Mouse (Mus musculus): ENCODE results near the gene Cops6.

Gene Cops6

DNA sequence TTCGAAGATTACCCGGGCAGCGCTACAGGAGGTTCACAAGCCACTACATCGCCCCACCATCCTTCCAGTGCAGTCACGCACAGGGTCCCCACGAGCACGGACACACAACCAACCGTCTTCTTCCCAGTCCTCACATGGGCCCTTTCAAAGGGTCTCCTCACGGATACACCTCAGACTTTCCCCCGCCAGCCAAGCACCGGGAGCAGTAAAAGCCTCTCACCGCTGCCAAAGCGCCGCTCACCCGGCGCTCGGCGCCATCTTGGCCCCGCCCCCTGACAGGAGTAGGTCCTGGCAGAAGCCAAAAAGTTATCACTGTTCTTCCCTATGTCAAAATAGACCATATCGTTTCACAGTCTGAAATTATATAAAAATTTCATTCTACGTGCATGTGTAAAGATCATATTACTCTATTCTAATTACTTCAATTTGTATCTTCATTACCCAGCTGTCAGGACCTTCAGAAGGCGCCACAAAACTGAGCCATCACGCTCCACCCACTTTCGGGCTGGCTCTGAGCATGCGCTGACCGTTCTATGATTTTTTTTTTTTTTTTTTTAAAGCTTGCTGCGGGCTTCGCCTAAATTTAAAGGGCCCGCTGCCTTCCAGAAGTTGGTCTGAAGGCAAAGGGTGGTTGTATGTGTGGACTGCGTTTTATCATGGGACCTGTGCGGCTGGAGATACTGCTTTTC, 26.2 kb downstream of the Cops6 start, which contains the start of the genes Taf6 and Cnpy4:
Gene Taf6, minus strand, starts transcription at position 502 of the 689 bp plus-strand sequence.
Gene Cnpy4, plus strand, starts transcription at position 536 of the 689 bp plus-strand sequence.
- peak; percentile 78 to 86 for DNase-seq (ENCODE audit: low read depth in 2 of 2, low spot score in 2 of 2)

DNA sequence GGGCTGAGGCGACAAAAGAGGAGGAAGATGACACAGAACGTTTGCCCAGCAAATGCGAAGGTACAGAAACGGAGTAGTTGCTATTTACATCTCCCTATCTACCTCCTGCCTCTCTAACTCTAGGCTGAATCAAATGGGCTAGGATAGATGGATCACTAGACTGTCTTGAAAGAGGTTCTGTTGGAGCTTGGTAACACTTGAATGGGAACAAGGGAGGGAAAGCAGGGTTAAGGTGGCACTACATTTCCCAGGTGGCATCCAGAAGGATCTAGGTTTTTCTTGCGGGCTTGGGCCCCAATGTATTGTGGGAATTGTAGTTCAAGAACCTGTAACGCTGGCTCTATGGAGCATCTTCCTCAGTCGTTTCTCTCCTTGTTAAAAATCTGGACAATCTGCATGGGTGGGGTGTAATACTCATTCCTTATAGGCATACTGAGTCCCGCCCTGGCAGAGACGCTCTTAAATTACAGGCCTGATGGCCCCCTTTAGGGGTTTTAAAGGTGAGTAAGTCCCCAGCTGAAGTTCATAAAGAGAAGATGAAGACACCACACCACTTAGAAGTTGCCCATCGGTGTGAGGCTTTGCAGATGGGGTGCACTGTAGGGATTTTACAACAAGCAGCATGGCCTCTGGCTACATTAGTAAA, 26.9 kb downstream of the Cops6 start:
- DNase-seq (ENCODE audit: low read depth in 2 of 2, low spot score in 2 of 2) = peak; percentile 54 to 67

DNA sequence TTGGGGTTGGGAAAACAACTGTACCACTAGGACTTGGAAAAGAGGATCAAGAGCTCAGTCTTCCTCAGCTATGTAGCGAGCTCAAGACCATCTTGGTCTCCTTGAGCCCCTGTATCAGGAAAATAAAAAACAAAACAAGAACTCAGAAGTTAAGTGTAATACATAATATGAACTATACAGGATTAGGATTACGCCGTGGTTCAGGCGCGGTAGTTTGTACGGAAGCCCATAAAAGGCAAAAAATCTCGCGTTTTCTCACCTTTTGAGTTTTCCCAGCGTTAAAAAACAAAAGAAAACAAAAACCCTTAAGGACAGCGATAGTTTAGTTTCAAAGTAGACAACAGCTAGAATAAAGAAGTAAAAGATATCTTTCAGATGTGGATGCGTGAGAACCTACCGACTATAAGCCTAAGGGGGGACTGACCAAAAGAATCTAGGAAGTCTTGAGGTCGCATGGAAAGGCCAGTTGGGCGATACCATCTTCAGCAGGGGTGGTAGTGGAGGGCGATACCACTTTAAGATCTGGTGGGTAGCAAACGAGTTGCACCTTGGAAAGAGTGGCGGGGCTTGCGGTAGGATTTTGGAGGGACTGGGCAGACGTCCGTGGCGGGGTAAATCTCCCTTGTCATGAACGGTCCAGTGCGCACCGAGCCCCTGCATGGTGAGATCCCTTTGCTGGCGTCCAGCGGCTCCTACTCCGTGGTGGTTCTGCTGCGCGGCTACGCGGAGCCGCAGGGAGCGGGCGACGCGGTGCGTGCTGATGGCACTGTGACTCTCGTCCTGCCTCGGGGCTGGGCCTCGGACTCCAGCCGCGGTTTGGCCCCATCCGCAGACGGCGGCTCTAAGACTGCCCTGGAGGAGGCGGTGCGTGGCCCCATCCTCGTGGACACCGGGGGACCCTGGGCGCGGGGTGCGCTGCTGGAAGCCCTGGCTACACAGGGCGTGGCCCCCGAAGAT, 33.2 kb downstream of the Cops6 start, which contains the start of gene Mblac1:
Gene Mblac1, plus strand, starts transcription at position 544 of the 957 bp plus-strand sequence.
- peak; percentile 52 to 69 for DNase-seq (ENCODE audit: low read depth in 2 of 2, low spot score in 2 of 2)

DNA sequence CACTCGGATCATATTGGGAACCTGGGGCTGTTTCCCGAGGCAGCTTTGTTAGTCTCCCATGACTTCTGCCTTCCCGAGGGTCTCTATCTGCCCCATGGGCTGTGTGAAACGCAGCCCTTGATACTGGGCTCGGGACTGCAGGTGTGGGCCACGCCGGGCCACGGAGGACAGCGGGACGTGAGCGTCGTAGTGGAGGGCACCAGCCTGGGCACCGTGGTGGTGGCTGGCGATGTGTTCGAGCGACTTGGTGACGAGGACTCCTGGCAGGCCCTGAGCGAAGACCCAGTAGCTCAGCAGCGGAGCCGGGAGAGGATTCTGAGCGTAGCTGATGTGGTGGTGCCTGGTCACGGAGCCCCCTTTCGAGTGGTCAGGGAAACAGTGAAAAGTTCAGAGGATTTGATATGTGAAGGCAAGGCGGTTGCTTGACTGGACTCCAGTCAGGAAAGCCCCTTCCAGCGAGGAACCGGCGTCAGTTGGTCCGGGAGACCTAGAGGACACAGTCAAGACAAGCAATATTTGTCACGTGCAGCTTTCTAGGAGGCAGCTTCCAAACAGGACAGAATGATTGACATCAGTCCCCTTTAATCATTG, 34.0 kb downstream of the Cops6 start:
- DNase-seq (ENCODE audit: low read depth in 2 of 2, low spot score in 2 of 2) = peak in 1 of 2 experiments; percentile 6

DNA sequence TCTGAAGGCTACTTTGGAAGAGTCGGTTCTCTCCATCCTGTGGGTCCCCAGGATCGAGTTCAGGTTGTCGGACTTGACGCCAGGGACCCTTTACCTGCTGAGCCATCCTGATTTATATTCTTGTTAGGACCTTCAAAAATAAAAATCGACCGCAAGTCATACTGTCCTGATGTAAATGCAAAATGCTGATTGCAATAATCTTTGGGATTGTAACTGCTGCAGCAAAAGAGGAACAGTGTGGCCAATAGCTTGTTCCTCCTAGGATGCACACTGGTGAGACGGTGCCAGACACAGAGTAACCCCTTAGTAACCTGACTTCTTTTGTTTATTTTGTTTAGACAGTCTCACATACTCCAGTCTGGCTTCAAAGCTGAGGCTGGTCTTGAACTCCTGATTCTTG, 34.6 kb downstream of the Cops6 start:
- DNase-seq (ENCODE audit: low read depth in 2 of 2, low spot score in 2 of 2) = no peak

DNA sequence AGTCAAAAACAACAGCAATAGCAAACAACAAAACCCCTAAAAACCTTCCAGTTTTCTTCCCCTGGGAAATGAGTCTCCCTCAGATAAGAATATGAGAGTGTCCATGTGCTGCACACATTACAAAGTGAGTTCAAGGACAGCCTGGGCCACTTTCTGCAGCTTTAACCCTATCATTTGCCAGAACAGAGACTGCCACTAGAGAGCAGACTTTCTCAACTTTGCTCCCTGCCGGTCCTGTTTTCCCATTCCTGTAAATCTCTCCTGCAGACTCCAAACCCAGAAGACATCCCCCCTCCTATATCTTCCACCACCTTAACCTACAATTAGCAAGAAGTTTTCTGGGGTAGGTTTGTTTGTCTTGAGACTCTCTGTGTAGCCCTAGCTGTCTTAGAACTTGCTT, 38.7 kb downstream of the Cops6 start:
- DNase-seq (ENCODE audit: low read depth in 2 of 2, low spot score in 2 of 2) = no peak

DNA sequence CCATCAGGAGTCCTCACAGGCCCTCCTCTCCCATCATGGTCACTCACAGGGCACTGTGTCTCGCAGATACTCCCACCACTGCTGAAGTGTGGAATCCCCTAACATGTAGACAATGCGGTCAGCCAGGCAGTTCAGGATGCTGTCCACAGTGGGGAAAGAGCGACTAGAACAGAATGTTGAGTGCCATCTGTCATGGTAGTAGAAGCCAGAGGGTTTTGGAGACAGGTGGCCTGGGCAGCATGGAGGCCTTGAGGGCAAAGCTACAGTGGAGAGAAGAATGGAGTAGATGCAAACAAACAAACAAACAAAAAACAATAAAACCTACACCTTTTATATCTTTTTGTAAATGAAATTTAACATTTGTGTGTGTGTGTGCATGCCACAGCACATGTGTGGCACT, 41.2 kb downstream of the Cops6 start:
- no peak for DNase-seq (ENCODE audit: low read depth in 2 of 2, low spot score in 2 of 2)

DNA sequence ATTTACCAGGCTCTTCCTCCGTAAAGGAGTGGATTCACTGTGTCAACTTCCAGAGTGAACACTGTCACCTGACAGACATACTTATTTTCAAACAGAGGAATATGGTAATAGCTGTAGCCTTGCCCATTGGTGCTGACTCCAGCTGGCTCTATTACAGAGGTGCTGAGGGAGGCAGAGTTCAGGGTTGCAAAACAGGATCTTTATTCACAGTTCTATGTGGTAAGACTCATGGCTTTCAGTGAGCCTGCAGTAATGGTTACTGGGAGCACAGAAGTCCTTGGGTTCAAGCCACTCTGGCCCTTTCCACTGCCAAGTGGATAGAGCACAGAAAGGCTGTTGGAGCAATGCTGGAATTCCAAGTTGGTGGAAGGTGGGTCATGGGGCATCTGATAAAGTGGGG, 46.4 kb downstream of the Cops6 start:
- no peak for DNase-seq (ENCODE audit: low read depth in 2 of 2, low spot score in 2 of 2)

DNA sequence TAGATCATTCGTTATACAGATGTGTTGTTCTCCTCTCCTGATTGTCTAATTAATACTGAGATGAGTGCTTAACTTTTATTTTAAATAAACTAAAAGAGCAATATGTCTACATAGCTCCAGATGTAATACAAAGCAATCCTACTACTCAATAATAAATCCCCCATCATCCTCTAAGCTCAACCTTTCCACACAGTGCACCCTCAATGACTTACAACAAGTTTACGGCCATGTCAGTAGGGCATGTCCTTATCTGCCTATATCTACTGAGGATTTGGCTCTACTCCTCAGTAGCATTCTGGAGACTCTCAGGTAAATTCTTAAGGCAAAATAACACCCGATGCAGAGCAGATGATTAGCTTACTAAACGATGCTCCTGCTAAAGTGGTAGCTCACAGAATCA, 47.0 kb downstream of the Cops6 start:
- no peak for DNase-seq (ENCODE audit: low read depth in 2 of 2, low spot score in 2 of 2)
